Mouse (Mus musculus) retina, postnatal 1 day (tissue): ENCODE data around the gene Ubqln4.

Experiments used
- DNase-seq: peaks from one replicate; pipeline ENCODE4 v3.0.0-alpha.2; 2012

Ubqln4 gene

DNA sequence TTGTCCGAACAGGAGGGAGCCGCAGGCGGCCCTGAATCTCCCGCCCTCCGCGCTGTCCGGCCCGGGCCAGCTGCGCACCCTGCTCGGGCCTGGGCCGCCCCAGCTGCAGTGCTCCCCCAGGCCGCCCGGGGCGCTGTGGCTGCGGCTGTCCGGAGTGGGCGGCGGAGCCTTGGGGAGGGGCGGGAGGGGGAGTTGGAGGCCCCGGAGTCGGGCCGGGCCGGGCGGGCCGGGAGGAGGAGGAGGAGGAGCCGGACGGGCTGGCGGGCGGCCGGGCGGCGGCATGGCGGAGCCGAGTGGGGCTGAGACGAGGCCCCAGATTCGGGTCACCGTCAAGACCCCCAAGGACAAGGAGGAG lies at the start of gene Ubqln4:
Ubqln4 (plus strand) TSS at position 234 of the 355 bp plus-strand sequence.
- DNase-seq, result peak; percentile 95

DNA sequence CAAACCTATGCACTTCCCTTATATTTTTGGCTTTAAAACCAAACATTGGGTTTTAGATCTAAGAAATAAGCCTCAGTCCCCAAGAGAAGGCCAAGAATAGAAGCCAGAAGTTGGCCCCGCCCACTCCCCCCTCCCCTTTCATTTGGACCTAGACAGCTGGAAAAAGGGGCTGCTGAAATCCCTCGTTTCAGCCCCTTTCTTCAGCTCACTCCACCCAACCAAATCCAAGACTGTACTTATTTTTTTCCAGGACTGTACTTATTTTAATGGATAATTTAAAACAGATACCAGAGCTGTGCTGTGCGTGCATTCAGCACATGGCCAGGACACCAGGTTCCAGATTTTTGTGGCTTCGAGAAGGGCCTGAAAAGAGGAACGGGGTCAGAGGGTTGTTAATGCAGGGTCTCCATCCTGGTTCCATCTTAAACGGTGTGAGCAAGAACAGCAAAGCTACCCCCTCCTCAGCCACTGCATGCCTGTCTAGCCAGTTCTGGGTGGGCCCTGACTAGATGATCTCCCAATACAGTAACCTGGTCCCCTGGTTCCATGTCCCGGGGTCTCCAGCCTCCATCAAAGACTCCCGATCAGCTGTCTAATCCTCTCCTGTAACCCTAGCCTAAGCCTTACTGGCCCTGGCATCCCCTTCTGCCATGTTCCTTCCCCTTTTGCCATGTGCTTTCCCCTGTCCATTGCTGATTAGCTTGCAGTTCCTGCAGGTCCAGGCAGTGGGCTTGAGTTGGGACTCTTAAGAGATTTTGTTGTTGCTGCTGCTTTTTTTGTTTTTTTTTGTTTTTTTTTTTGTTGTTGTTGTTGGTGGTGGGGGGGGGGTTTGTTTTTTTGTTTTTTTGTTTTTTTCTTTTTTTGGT lies 49.4 kb upstream of the Ubqln4 start:
- DNase-seq, result no peak

DNA sequence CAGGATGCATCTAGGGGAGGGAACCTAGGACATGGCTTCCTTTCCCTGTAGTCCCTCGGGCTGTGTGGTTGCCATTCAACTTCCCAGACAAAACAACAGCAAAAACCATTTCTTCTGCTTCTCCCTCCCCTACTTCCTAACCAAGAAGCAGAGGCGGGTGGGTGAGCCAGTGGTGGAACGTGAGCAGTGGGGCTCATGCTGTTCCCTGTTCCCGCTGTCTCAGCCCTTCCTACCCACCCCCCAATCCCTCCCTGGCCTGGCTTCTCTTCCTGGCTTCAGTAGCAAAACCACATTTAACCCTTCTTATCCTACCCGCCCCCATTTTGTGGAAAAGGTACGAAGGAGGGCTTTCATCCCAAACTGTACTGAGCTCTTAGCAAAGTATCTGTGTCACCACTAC lies 48.5 kb upstream of the Ubqln4 start:
- no peak for DNase-seq

DNA sequence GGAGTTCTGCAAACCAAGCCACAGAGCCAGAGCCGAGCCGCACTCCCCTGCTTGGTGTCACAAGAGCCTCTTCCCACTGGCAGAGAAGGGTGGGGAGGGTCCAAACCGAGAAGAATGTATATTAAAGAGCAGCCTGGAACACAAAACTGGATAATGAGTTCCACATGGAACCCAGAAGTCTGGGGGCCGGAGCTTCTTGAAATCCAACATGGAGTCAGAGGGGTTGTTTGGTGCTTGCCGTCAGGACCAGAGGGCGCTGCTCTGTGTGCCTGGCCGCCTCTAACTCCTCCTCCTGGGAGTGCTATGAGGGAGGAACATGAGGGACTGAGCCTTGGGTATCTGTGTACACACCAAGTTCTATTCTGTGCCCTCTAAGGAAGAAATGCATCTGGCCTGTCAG lies 47.8 kb upstream of the Ubqln4 start:
- DNase-seq, result no peak

DNA sequence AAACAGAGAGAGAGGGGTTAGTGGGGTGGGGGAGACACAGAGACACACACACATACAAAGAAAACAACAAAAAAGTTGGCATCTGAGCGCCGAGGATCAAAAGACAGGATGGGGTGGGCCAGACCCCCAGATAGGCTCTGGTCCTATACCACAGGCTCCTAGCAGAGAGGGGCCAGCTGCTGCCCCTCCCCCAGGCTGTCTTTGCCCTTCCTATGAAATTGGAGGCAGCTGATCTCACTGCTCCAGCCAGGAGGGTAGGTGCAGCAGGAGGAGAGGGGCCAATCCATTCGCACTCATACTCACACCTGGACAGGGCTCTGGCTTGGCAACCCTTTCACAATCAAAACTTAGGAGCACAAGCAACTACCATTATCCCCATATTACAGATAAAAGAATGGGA lies 44.3 kb upstream of the Ubqln4 start:
- no peak for DNase-seq

DNA sequence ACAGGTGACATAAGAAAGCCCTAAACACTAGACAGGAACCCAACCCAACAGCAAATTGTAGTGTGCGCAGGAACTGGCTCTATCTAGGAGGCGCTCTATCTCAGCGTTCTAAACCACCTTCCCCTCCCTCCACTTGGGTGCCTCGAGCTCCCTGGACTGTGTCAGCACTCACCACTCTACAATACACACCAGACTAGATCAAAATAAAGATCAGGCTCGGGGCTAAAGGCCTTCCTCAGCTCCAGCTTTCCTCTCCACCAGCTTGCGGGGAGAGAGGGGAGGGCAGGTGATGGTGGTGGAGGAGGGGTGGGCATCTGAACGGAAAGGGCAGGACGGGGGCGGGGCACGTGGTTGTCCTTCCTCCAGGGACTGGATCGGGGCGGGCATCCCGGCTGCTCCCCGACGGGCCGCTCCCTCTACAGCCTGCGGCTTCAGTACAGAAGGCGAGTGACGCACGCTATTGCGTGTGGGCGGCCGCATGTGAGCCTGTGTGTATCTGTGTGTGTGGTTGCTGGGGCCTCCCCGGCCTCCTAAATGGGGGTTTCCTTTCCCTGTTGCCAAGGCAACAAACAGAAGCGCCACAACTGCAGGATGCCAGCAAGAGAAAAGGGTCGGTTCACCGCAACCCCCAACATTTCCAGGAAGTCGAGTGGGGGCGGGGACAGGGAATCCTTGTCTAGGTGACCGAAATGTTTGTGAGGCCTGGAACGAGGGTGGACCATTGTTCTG lies 43.7 kb upstream of the Ubqln4 start, which contains the start of gene Lmna:
Lmna (minus strand) TSS at position 265 of the 729 bp plus-strand sequence.
- DNase-seq, result peak; percentile 95

DNA sequence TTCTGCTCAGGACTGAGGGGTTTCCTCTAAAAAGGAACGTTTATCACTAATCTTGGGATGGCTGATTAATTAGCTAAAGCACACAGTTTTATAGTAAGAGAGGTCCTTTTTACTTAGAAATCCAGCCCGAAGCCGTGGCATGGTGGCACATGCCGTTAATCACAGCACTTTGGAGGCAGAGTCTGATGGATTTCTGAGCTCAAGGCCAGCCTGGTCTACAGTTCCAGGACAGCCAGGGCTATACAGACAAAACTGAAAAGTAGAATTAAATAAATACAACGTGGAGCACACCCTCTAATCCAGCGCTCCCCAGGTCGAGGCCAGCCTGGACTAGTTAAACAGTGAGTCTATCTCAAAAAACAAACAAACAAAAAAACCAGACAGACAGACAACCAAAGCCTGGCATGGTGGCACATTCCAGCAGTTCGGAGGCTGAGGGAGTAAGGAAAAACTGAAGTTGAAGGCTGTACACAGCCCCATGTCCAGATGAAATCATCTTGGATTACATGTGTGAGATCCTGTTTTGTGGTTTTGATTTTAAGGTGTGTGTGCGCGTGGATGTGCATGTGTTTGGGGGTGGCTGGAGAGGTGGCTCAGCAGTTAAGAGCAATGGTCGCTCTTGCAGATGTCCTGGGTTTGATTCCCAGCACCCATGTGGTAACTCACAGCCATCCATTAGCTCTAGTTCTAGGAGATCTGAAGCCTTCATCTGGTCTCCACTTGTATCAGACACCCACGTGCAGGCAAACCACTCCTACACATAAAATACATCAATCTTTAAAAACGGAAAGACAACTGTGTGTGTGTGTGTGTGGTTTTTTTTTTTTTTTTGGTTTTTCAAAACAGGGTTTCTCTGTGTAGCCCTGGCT lies 42.9 kb upstream of the Ubqln4 start:
- no peak for DNase-seq

DNA sequence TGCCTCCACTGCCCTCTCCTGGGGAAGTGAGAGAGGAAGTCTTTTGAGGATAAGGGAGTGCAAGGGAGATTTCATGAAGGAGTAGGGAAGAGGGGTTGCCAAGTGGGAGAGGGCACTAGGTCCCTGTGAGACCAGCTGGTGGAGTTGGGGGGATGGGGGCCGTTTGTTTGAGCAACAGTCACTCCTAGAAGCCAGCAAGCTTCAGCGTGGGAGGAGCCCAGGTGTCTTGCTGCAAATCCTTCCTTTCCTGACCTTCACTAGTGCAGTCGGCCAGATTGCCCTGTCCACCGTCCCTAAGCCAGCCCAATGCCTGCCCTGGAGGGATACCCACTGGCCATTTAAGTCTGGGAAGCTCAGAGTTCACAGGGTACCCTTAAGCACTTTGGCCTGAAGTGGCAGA lies 42.0 kb upstream of the Ubqln4 start:
- no peak for DNase-seq

DNA sequence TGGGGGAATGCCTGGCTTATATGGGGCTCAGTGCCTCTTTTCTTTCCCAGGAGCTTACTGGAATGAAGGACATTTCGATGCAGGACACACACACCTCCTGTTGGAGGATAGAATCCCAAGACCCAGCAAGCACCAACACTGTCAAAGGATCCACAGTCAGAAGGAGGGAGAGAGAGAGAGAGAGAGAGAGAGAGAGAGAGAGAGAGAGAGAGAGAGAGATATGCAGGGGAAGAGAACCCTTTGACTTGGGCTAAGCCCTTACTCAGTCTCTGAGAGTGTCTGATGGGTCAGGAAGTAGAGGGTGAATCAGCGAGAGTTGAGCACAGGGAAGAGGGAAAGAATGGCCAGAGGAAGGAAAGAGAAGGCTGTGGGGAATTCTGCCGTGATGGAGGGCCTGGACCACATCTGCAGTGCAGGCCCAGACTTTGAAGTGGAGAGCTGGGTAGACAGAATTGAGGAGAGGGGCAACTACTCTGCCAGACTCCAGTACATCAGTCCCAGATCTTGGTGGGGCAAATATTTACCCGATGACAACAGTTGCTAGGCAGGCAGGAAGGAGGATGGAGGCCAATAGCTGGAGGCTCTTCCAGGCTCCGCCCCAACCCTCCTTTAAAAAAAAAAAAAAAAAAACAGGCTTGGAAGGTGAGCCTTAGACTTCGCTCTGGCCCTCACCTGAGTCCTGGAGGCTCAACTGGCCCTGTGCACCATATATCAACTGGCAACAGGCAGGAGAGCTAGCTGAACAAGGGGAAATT lies 41.2 kb upstream of the Ubqln4 start:
- peak; percentile 62 for DNase-seq

DNA sequence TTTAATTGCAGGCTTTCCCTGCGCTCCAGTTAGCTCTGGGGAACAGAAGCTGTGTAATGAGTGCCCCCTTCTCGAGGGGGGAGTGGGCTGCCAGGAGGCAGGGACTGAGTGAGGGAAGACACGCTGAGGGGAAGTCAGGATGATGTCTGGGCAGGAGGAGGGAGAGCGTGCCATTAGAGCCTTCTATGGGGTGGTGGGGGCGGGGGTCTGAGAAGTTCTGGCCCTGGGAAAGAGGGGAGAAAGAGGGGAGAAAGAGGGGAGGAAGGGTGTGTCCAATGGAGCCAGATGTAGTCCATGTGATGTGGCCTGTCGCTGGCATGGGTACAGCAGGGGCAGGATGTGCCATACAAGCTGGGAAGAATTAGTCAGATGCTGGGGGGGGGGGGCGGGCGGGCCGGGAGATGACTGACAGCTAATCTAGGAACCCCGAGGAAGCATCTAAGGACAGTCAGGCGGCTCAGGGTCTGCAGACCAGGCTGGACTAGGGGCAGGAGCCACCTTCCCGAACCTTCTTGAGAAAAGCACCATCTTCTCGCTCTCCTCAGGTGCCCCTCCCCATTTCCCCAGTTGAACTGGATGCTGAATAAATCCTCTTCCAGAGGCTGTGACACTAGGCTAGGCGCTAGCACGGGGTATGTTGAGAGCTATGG lies 40.5 kb upstream of the Ubqln4 start:
- DNase-seq, result peak; percentile 67

DNA sequence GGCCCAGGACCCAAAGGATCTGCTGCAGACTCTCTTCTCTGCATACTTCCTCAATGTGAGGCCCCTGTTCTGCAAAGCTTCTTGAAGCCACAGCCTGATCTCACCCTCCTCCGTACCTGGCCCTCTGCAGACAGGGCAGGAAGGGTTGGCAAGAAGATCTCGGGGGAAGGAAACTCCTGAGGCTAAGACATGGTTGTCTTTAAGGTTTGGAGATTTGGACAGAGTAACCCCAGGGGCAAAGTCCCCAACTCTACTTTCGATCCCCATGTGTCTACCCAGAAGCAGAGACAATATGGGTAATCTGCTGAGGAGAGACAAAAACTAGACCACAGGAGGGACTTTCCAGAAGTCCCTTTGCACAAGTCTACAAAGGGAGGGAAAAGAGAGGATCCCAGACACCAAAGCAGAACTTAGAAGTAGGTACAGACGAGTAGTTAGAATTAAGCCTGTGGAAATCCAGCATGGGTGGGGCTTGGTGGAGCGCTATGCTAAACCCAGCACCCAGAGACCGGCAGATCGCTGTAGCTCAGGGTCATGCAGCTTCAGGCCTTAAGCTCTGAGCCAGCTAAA lies 39.9 kb upstream of the Ubqln4 start:
- no peak for DNase-seq

DNA sequence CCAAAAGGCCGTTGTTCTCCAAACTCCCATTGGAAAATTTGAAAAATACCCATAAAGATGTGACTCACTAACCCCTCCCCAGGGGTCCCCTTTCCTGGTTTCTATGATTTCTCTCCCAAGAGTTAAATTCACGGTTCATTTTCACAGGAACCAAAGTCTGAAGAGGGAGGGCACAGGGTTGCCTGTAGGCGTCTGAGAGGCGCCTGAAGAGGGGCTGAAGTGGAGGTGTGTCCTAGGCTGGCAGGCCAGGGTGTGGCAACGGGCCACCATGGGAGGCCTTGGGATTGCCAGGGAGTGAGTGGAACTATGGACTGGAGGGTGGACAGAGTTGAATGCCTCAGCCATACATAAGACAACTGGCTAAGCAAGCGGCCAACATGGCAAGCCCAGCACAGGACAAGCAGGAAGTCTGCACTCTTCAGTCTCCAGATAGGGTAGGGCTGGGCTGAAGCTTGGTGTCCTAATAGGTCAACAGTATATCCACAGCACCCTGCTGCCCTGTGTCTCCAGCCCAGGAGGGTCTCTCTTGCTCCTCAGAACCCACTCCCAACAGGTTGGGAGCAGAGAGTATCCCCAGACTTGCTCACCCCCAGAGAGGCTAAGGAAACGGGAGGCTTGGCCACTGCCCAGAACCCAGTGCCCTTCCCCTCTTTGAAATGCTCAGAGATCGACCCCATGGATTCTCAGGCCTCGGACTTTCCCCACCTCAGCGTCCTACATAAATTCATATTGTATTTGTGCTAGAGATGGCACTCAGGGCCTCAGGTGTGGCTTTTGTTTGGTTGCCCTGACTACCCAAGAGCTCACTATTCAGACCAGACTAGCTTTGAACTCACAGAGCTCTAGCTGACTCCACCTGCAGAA lies 39.1 kb upstream of the Ubqln4 start:
- no peak for DNase-seq

DNA sequence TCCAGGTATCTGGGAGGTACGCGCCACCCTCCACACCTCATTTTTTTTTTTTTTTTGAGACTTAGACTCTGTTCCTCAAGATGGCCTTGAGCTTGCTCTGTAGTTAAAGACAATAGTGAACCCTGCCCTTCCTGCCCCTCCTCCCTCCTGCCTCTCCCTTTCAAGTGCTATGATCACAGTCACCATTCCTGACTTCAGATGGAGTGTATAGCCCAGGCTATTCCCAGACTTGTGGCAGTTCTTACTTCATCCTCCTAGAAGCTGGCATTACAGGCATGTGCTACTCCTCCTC lies 38.5 kb upstream of the Ubqln4 start:
- DNase-seq, result no peak

DNA sequence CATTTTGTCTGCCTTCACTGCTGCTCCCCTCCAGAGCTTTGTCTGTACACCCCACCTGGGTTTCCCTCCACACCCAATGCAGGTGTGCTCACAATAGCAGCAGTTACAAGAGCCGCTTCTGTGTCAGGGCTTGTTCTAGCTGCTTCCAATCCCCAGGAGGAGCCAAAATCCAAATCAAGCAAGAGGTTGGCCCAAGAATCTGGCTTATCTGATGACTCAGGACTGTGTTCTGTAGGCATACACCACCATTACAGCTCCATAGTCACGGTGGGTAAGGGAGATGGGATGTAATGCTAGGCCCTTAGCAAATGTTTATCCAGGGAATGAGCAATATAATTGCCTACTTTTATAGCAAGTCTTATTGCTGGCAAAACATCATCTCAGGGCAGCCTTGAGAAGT lies 37.2 kb upstream of the Ubqln4 start:
- DNase-seq, result no peak

DNA sequence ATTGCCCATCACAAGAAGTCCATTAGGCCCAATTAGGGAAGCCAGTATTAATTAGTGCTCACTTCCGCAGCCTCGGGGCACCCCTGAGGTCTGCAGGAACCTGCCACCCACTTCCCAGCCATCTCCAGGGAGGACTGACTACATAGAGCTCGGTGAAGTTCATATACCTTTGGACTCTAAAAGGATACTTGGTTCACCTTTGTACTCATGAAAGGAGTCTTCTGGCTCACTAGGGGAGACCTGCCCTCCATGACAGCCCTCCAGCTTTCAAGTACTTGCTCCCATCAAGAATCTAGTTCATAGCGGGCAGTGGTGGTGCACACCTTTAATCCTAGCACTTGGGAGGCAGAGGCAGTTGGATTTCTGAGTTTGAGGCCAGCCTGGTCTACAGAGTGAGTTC lies 35.1 kb upstream of the Ubqln4 start:
- DNase-seq, result peak; percentile 58

DNA sequence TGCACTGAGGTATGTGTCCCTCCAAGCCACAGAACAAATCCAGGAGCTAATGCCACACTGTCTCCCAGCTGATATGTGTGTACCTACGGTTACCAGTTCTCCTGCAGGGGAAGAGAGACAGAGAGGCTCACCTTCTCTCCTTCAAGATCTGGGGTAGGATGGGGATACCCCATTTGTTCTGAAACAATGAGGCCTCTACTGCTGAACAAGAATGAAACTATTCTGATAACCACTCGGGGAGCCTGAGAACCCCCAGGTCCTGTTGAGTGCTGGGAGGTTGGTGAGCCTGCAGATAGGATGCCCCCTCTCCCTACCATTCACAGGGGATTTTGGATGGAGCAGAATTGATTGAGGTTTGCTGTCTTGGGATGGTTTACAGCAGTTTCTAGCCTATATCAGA lies 33.5 kb upstream of the Ubqln4 start:
- no peak for DNase-seq

DNA sequence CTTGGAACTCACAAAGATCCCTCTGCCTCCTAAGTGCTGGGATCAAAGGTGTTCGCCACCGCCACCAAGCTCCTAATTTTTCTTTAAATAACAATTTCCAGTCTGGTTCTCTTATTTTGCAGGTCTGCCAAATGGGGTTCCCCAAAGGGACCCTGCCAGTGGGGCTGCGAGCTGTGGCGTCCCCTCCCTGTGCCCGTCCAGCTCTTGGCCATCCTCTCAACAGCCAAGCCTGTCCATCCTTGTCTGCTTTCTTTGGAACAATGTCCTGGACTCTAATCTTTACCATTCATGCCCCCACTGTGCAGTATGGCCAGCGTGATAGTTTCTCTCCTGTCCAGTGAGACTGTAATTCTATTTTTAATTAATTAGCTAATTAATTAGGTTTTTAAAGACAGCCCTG lies 32.4 kb upstream of the Ubqln4 start:
- no peak for DNase-seq

DNA sequence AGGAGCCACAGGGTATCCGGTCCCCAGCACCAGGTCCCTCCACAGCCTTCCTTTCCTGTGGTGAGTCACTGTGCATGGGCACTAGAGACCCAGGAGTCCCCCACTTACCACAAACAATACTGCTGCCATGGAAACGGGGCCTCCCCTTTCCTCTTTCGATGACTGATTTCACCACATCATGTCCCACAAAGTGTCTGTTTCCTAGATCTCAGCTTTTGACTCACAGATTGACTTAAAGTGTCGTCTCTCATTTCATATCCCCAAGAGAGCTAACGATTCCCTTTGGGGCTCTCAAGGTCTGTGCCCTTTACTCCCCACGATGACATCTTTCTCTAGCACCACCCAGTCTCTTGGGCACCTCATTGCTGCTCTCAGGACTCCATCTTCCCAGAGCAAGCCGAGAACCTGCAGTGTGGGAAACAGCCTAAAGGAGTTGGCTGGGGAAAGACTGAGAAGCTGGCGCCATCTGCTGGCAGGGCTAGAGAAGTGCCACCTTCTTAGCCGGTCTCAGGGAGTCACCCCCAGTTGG lies 31.7 kb upstream of the Ubqln4 start:
- peak; percentile 81 for DNase-seq

DNA sequence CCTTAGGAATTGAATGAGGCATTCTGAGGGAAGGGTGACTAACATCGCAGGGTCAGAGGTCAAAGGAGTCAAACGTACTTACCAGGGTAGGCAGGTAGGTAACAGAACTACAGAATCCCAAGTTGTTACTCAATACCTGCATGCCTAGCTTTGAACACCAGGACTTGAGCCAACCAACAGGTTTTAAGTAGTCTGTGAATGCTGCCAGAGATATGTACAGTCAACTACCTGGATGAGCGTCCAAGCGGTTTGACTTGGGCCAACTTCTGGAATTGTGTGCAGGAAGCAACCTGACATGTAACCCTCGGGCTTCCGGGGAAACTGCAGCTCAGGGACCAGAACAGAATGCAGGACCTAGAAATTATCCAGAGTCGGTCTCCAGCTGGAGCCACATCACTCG lies 30.5 kb upstream of the Ubqln4 start:
- no peak for DNase-seq

DNA sequence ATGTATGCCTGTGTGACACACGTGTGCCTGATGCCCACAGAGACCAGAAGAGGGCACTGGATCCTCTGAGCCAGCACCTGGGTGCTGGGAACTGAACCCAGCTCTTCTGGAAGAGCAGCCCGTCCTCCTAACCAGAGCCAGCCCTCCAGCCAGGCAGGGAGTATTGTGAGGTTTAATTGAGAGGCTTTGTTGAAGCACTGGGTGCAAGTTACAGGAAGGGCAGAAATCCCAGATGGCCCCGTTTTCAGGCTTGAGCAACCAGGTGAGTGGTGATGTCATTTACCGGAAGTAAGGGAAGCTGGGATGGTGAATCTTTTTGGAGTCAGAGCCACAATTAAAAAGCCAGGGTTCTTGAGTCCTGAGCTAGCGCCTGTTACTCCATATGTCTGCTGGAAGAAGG lies 28.5 kb upstream of the Ubqln4 start:
- no peak for DNase-seq
